Mouse (Mus musculus): Measurements from ENCODE around the gene Soat2.

The Soat2 gene

DNA sequence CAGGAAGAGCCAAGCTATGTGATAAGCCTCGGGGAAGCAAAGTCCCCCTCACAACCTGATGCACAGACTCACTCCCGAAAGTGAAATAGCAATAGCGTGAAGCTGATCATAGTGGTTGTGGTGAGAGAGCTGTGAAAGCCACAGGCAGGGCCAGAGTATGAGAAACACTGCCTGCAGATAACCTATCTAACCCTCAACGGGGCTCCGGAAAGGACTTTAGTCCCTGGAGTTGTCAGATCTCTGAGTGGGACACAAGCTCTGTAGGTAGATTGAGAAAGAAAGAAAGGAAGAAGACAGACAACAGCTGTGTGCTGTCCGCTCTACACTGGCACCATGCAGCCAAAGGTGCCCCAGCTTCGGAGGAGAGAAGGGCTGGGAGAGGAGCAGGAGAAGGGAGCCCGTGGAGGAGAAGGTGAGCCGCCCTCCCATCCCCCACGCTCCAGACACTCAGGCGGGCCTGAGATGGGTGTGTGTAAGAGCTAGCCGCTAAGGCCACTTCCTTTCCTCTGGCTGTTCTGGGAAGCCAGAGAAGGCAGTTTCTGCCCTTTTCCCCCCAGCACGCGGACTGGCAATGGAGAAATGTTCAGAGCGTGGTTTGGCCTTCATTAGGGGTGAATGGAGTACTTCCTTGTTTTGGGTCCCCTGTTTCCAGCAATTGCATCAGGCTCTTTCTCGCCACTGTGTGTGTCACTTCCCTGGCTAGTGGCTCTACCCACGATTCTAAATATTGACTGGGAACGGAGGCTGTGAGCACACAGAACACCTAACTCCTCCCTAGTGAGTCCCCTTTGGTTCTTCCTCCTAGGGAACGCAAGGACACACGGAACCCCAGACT lies at the start of gene Soat2:
Gene Soat2, plus strand, starts transcription at position 226 of the 835 bp plus-strand sequence.
- no peak for DNase-seq (ENCODE audit: low spot score in 2 of 2)

DNA sequence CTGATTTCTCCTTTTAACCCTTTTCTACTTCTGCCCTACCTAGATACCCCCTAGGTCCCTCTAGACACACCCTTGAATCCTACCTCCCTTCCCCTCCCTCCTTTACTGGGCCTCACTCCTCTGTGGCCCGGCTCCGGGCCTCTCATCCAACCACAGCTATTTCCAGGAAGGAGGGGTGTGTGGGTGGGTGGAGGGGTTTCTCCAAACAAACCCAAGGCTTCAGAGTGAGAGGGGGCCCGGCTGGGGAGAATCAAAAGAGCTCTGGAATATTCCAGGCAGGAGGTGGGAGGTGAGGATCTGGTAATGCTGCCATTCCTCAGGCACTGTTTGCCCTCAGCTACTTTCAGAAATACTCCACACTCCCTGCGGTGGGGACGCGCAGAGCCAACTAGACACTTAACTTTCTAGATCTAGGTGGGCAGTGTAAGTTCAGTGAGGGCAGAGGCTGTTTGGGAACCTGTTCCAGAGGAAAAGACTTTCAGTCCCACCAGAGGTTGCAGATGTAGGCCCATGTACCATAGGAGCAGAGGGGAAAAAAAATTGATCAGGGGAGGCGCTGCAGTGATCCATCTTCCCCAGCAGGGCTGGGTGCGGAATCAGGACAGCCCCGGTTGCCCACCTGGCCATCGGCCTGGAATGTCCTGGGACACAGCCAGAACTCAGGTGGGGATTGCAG lies 49.2 kb upstream of the Soat2 start:
- peak in 1 of 2 experiments; percentile 32 for DNase-seq (ENCODE audit: low spot score in 2 of 2)

- peak in 1 of 2 experiments; percentile 11 for DNase-seq (ENCODE audit: low spot score in 2 of 2)
Observed at GRCm38 (mm10) chr15:102101672-102102541, 48.4 kb upstream of the Soat2 start.

DNA sequence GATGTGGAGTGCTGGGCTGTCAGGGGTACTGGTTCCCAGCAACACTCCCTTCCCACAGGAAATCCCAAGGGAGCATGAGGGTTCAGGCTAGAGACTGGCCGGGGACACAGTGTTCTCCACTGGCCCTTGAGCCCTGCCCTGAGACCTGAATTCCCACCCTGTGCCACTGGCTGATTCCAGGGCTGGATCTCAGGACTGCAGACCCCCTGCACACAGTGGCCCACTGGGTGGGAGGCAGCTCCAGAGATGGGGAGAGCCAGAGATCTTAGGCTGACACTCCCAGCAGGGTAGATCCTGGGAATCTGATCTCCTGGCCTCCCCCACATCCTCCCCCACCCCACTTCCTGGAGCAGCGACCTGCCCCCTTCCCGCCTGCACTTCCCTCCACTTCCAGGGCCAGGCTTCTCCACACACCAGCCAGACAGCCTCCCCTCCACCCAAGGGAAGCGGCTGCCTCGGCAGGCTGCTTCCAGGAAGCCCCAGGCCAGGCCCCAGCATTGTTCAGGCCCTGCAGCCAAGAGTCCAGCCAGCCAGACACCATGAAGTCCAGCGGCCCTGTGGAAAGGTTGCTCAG lies 47.7 kb upstream of the Soat2 start:
- no peak for DNase-seq (ENCODE audit: low spot score in 2 of 2)

DNA sequence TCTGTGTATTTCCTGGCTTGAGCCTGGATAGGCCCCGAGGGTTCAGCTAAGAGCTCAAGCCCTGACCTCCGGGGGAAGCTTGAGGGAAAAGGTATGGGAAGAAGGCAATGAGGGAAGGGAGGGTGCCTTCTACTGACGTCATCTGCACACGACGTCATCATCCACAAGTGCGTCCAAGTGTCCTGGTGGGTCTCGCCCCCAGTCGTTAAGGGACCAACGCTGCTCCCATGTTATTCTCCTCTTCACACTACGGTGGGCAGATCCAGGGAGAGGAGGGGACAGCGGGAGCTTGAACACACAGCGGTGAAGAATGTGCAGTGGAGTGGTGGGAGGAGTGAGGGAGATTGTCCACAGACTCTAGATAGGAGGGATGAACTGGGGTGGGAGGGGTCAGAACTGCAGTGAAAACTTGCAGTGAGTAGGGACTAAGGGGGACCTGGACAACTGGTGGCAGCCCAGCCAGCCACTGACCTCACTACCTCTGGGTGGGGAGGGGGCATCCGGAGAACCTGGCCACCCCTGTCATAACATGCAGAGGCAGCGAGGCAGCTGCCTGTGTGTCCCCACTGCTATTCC lies 46.9 kb upstream of the Soat2 start:
- DNase-seq (ENCODE audit: low spot score in 2 of 2) = no peak

DNA sequence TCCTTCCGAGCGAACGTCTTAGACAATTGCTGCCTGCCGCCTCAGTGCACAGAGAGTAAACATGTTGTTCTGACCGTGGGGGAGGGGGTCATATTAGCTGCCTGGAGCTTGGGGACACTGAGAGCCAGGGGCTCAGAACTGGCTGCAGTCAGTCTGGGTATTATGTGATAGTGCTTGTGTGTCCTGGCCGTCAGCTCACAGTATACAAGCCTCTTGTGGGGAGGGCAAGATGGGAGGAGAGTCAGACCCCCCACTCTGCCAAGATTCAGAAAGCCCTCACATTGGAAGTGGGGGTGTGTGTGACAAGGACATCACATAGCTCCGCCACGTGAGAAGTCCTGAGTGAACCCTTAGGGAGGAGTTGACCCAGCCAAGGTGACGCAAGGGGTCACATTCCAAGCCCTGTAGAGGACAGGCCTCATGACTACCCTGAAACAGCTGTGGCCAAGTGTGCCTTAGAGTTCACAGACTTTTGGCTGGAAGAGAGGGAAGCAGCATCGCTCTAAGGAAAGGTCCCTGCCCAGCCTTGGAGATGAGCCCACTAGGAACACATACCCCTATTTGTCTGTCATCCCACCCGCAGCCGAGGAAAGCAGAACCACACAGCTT lies 46.3 kb upstream of the Soat2 start:
- no peak for DNase-seq (ENCODE audit: low spot score in 2 of 2)

GRCm38 (mm10) chr15:102105360-102105759 lies 45.0 kb upstream of the Soat2 start:
- no peak for DNase-seq (ENCODE audit: low spot score in 2 of 2)

GRCm38 (mm10) chr15:102105764-102106730 lies 44.3 kb upstream of the Soat2 start:
- no peak for DNase-seq (ENCODE audit: low spot score in 2 of 2)

- no peak for DNase-seq (ENCODE audit: low spot score in 2 of 2)
Observed at GRCm38 (mm10) chr15:102106754-102107456, 43.4 kb upstream of the Soat2 start.

DNA sequence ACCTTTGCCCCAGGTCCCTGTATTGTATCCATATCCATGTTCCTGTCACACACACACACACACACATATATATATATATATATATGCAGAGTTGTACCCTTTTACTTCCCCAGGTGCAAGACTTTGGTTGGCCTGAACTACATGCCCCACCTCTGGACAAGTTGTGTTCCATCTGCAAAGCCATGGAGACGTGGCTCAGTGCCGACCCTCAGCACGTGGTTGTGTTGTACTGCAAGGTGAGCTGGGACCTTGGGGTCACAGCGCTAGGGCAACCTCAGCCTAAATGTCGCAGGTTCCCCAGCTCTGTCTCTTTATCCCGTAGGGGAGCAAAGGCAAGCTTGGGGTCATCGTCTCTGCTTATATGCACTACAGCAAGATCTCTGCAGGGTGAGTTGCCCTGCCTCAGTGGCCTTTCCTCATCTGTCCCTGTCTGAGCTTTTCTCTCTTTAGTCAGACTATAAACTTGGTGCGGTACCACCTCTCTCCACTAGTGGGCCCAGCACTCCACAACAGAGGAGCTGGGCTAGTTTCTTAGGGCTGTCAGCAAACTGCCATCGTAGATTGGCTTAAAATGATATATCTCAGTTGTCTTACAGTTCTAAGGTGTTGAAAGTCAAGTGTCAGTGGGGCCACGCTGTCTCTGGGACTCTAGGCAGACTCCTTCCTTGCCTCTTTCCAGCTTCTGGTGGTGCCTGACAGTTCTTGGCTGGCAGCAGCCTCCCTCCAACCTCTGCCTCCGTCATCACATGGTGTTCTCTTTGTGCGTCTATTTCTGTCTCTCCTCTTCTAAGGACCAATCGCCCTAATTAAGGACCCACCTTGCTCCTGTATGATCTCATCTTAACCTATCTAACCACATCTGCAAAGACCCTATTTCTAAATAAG lies 42.4 kb upstream of the Soat2 start:
- DNase-seq (ENCODE audit: low spot score in 2 of 2) = peak; percentile 83 to 85

DNA sequence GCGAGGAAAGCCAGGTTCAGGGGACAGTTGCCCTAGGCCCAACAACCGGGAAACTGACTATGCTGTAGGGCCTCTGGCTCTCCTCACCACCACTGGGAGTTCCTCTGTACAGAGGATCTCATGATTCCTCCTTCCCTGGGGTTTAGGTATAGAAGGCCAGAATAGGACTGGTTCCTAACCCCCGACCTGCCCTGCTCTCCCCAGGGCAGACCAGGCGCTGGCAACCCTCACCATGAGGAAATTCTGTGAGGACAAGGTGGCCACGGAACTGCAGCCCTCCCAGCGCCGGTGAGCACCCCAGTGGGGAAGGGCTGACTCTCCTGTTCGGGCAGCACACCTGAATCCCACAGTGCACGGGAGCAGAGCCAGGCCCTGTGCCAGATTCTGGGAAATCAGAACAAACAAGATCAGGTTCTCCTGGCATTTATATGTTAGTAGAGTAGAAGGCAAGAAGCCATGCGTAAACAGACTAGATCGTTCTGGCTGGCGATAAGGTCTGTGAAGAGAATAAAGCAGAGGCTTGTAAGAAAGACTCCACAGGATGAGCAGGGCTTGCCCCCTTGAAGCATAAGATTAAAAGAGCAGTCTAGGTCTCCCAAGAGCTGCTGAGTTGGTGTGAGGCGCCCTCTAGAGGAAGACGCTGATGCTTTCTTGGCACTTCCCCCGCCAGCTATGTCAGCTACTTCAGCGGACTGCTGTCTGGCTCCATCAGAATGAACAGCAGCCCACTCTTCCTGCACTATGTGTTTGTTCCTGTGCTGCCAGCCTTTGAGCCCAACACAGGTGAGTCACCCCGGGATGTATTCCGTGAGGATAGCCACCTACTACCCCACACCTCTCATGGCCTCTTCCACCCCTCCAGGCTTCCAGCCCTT lies 41.4 kb upstream of the Soat2 start:
- peak; percentile 82 to 90 for DNase-seq (ENCODE audit: low spot score in 2 of 2)

- no peak for DNase-seq (ENCODE audit: low spot score in 2 of 2)
Observed at GRCm38 (mm10) chr15:102110271-102110670, 40.1 kb upstream of the Soat2 start.

DNA sequence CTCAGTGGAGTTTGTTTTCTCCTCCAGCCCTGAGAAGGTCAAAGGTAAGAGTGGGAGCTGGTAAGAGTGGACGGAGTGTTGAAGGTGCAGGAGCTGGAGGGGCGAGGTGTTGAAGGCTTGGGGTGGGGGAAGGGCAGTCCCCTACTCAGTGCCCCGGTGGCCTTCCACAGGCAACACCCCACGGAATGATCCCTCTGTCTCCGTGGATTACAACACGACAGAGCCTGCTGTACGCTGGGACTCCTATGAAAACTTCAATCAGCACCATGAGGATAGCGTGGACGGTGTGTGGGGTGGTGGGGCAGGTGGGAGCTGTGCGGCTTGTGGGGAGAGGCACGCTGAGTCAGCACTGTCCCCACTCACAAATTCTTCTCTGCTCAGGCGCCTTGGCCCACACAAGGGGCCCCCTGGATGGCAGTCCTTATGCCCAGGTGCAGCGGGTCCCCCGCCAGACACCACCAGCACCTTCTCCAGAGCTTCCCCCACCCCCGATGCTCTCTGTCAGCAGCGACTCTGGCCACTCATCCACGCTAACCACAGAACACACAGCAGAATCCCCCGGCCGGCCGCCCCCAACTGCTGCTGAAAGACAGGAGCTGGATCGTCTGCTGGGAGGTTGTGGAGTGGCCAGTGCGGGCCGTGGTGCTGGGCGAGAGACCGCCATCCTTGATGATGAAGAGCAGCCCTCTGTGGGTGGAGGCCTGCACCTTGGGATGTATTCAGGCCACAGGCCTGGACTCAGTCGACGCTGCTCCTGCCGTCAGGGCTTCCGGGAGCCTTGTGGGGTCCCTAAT lies 39.4 kb upstream of the Soat2 start:
- no peak for DNase-seq (ENCODE audit: low spot score in 2 of 2)

DNA sequence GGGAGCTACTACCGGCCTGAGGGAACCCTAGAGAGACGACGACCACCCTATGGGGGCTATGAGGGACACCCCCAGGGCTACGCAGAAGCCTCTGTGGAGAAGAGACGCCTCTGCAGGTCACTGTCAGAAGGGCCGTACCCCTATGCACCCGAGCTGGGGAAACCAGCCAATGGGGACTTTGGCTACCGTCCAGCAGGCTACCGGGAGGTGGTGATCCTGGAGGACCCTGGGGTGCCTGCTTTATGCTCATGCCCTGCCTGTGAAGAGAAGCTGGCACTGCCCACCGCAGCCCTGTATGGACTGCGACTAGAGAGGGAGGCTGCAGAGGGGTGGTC lies 38.9 kb upstream of the Soat2 start:
- DNase-seq (ENCODE audit: low spot score in 2 of 2) = no peak

GRCm38 (mm10) chr15:102112181-102112580 lies 38.1 kb upstream of the Soat2 start:
- no peak for DNase-seq (ENCODE audit: low spot score in 2 of 2)

DNA sequence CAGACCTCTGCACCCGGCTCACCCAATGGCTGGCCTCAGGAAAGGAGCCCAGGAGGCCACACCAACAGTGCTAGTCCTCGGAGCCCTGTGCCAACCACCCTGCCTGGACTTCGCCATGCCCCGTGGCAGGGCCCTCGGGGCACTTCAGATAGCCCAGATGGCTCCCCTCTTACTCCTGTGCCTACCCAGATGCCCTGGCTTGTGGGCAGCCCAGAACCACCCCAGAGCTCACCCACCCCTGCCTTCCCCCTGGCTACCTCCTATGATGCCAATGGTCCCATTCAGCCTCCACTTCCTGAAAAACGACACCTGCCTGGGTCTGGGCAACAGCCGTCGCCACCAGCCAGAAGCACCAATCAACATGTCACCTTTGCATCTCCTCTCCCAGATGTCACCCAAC lies 37.5 kb upstream of the Soat2 start:
- DNase-seq (ENCODE audit: low spot score in 2 of 2) = no peak

DNA sequence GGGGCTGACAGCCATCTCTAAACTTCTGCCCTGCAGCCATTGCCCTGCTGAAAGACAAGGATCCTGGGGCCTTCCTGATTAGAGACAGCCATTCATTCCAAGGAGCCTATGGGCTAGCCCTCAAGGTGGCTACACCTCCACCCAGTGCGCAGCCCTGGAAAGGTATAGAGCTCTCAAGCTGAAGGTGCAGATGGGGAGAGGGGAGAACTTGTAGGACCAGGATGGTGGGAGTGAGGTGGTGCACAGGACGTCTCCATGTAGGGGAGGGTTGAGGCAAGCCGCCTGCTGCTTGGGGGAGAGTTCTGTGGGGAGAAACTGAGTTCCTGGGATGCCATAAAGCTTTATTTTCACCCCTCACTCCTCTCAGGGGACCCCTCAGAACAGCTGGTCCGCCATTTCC lies 36.7 kb upstream of the Soat2 start:
- no peak for DNase-seq (ENCODE audit: low spot score in 2 of 2)
